Mouse (Mus musculus): ENCODE measurements around the gene 4930415O20Rik.
A peak's percentile ranks its signal among the peaks of the same experiment; 100 is the strongest.

The 4930415O20Rik gene

GRCm38 (mm10) chr15:98631493-98631892, 60.7 kb downstream of the 4930415O20Rik start:
- peak; percentile 59 for DNase-seq (ENCODE audit: low spot score)

DNA sequence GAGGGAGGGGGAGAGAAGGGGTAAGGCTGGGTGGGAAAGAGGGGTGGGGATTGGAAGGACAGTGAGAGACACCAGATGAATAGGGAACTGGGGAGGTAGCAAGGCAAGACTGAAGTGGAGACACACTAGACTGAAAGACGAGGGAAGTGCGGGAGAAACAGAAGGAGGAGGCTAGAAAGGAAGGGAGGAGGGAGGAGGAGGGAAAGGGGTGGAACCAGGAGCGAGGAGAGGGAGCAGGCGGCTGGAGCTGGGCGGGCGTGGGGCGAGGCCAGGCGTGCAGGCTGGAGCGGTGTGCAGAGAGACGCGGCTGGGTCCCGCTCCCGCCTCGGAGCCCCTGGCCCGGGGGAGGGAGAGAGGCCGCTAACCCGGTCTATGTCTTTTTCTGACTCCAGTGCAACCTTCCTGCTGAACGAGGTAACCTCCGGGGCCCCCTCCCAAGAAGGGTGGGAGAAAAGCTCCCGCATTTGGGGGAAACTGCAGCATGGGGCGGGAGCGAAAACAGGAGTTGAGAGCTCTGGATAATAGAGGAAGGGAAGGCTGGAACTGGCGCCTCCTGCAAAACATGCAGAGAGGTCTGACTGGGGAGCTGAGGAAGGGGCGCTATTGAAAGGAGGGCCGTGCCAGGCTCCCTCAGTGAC, 61.4 kb downstream of the 4930415O20Rik start:
- no peak for DNase-seq (ENCODE audit: low spot score)

- DNase-seq (ENCODE audit: low spot score), result no peak
These were observed 62.1 kb downstream of the 4930415O20Rik start for GRCm38 (mm10) chr15:98632921-98633320.

- no peak for DNase-seq (ENCODE audit: low spot score)
These were observed 63.1 kb downstream of the 4930415O20Rik start for GRCm38 (mm10) chr15:98633822-98634470.

DNA sequence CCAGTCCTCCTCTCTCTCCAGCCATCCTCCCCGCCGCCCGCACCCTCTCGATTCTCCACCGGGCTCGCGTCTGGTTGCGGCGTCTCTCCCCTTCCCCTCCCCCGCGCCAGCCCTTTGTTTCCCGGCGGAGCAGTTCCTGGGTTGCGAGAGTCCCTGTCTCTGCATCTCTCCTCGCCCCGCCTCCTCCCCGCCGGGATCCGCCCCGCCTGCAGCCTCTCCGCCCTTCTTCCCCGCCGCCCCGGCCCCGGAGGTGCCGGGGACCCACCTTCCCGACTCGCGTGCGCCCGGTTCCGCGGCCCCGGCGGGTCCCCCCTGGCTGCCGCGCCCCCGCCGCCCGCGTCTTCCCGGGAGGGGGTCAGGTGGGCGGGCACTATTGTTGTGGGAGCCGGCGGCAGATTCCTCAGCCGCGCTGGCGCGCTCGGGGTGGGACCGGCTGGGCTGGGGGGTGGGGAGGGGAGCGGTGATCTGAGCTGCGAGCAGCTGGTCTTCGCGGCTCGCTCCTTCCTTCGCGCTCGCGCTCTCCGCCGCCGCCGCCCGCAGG, 63.8 kb downstream of the 4930415O20Rik start:
- DNase-seq (ENCODE audit: low spot score), result peak; percentile 75

DNA sequence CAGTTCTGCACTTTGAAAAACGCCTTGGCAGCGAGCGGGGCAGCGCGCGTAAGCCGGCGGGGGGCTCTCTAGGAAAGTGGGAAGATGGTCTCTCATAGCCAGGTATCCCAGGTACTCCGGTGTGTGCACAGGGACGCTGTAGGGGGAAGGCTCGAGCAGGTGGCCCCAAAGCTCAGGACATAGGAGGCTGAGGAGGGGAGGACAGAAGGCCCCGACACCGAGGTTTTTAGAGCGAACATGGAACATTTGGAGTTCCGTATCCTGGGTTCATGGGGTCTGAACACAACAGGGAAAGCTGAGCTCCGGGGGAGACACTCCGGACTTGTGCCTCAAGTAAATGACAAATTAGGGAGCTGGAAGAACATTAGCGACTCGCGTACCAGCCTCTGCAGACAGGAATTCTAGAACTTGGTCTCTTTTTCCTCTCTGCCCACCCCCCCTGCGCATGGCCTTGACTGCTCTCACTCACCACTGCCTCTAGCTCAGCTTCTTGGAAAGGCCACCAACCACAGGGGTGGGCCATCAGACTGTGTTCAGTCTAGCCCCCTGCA, 64.6 kb downstream of the 4930415O20Rik start:
- no peak for DNase-seq (ENCODE audit: low spot score)

DNA sequence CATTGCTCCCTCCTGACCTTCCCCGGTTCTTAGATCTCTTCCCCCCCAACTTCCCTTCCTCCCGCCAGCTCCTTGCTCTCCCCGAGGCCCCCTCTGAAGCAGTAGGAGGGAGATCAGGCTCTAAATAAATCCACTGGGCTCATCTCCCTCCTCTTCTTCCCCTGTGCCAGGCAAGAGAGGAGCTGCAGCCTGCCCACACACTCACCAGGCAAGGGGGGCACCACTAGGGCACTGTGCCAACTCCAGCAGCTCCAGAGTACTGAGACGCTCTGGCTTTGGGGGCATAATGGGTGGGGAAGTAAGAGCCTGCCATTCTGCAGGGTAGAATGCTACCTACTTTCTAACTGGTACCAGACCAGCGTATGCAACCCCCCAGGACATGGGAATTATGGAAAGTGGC, 65.7 kb downstream of the 4930415O20Rik start:
- DNase-seq (ENCODE audit: low spot score), result no peak

- DNase-seq (ENCODE audit: low spot score), result no peak
These were observed 66.4 kb downstream of the 4930415O20Rik start for GRCm38 (mm10) chr15:98637155-98637554.

Data from layer of hippocampus, adult 11-12 months (tissue).